Mouse (Mus musculus): Measurements from ENCODE around the gene Ret.
A peak's percentile ranks its signal among the peaks of the same experiment; 100 is the strongest.

Gene Ret

GRCm38 (mm10) chr6:118197440-118197975 lies at the start of gene Ret:
Gene Ret, minus strand, starts transcription at chr6:118197718.
- DNase-seq, result peak; percentile 35 to 38

GRCm38 (mm10) chr6:118247161-118247560 lies 49.6 kb upstream of the Ret start:
- no peak for DNase-seq

GRCm38 (mm10) chr6:118244106-118244505 lies 46.6 kb upstream of the Ret start:
- DNase-seq, result no peak

DNA sequence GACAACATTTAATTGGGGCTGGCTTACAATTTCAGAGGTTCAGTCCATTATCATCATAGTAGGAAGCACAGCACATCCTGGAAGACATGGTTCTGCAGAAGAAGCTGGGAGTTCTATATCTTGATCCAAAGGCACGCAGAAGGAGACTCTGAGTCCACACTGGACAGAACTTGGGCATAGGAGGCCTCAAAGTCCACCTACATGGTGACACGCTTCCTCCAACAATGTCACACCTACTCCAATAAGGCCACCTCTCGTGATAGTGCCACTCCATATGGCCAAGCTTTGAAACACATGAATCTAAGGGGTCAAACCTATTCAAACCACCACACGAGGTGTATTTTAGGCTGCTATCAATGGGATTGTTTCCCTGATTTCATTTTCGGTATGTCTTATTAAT lies 45.4 kb upstream of the Ret start:
- no peak for DNase-seq

- no peak for DNase-seq
Observed at GRCm38 (mm10) chr6:118226072-118226471, 28.6 kb upstream of the Ret start.

GRCm38 (mm10) chr6:118222471-118222870 lies 25.0 kb upstream of the Ret start:
- no peak for DNase-seq

DNA sequence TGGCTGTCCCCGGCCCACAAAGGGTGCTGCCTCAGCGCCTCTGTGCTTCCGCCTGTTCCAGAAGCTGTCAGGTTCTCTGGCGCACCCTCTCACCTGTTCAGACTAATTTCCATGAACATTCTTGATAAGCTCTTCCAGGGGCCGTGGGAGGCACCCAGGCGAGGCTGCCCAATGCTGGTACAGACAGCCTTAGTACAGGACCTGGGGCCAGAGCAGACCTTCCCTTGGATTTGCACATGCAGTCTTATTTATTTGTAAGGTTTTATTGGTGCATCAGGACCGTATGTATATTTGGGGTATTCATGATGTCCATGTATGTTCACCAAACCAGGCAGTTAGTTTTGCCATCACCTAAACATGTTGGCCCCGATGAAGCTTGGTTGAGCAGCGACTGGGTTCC lies 18.2 kb upstream of the Ret start:
- DNase-seq, result no peak

DNA sequence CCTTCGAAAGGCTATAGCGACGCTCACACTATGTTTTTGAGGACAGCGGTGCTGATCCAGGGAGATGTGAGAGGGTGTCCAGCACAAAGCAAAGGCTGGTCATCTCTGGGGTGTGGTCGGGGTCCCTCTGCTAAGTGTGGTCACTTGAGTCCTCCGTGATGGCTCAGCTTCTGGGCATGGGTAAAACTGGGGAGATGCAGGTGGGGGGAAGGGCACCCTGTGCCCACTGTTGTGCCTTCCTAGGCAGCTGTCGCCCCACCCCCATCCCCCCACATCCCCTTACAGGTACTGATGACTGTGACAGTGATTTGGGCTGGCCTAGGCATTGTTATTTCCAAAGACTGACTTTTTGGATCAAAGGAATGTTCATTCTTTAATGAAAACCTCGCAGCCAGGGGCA lies 10.8 kb upstream of the Ret start:
- DNase-seq, result no peak

DNA sequence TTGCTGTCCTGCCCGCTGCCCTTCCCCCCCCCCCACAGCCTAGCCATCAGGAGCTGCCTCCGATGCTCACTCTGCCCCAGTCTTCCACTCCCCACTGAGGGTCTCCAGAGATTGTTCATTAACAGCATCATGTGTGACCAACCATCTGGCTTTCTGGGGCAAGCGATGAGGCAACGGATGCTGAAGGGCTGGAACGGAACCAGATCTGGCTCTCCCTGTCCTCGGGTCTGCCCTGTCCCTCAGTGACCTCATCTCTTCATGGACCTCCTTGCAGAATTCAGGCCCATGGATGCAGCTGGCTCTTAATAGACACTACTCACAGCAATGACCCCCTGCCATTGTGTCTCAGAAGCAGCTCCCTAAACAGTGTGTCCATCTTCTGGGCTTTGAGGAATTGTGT lies 8.9 kb upstream of the Ret start:
- peak in 1 of 2 experiments; percentile 48 for DNase-seq

GRCm38 (mm10) chr6:118205176-118205890 lies 7.8 kb upstream of the Ret start:
- no peak for DNase-seq

GRCm38 (mm10) chr6:118204112-118204511 lies 6.6 kb upstream of the Ret start:
- DNase-seq, result no peak

DNA sequence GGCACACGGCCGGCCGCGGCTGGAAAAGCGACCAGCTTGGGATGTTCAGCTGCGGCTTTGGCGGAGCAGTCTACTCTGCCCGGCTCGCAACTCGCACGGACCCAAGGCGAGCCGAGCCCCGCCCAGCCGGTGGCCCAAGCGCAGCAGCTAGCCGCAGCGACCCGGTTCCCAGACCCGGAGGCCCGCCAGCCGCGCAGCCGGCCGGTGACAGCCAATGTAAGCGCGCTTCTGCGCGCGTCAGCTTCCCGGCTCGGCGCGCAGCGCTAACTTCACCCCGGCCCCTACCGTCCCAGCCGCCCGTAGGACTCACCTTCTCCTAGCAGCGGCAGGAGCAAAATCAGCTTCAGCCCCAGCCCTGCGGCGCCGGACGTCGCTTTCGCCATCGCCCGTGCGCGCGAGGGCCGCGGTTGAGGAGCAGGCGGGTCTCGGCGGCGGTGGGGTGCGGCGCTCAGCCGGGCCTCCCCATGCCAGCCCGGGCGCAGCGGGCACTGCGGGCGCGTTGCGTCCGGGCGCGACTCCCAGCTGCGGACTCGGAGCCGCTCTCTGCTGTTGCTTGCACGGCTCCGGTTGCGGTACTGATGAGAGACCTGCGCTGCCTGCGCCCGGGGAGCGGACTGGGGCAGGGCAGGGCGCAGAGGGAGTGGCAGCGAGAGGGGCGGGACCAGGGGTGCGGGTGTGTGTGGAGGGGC lies 623 bp downstream of the Ret start:
- peak; percentile 63 to 64 for DNase-seq

GRCm38 (mm10) chr6:118195108-118195507 lies 2.4 kb downstream of the Ret start:
- DNase-seq, result peak; percentile 82 to 87

GRCm38 (mm10) chr6:118192882-118193281 lies 4.6 kb downstream of the Ret start:
- peak in 1 of 2 experiments; percentile 40 for DNase-seq

GRCm38 (mm10) chr6:118192199-118192598 lies 5.3 kb downstream of the Ret start:
- no peak for DNase-seq

GRCm38 (mm10) chr6:118189764-118190163 lies 7.8 kb downstream of the Ret start:
- DNase-seq, result no peak

DNA sequence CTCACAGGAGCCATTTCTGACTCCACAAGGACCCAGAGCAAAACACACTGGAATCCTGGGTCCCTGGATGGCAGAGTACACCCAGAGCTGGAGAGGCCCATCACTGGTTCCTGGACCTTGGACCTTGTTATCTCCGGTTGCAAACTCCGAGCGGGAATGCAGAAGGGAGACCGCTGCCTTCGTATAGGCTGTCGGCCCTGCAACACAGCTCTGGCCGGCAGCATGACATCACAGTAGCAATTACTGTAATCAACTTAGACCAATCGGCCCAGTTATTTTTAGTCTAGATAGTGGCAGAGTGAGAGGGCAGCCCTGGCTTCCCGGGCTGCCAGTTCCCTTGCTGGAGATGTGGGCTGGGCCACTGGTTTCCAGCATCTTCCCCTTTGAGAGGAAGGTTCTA lies 8.9 kb downstream of the Ret start:
- no peak for DNase-seq

- no peak for DNase-seq
Observed at GRCm38 (mm10) chr6:118187285-118187641, 10.3 kb downstream of the Ret start.

- no peak for DNase-seq
Observed at GRCm38 (mm10) chr6:118186620-118187284, 10.8 kb downstream of the Ret start.

DNA sequence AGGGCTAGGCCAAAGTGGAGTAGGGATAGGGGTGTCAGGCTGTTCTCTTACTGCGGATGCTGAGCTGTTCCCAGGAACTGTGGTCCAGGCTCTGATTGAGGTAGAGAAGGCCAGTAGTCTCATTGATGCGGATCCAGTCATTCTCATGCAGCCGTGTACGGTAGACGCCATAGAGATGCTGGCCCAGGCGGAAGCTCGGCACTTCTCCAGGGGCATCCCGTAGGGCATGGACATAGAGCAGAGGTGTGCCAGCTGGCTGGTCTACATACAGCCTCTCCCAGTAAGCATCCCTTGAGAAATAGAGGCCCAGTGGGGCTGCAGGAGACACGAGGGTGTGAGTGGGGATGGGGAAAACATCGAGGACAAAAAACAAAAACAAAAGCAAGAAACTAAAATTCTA lies 13.4 kb downstream of the Ret start:
- DNase-seq, result peak; percentile 39 to 57

DNA sequence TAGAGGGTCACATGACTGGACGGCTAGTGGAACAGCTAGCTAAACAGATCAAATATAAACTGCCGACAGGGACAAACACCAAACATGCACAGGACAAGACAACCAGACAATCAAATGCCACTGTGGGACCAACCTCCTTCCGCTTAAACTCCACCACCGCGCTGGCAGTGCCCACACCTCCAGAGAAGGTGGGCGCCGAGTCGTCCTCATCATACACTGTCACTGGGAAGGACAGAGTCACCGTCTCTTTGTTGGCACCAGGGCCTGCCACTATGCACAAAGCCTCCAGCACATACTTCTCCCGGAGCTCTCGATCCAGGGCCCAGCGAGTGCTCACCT lies 17.5 kb downstream of the Ret start:
- no peak for DNase-seq

GRCm38 (mm10) chr6:118179316-118180084 lies 18.0 kb downstream of the Ret start:
- peak; percentile 83 for DNase-seq

DNA sequence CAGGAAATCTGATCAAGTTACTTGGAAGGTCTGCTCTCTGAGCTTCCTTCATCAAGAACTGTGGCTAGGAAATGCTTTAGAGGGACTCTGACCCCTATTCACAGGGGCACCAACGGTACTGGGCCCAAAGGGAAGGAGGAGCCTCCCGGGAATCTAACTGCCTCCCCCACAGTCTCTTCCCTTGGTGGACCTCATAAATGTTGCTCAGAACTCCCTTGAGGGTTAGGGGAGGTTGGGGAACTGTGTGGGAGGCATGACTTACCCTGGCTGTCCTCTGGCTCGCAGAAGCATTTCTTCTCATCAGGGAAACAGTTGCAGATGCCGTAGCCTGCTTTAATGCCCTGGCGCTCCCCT lies 23.6 kb downstream of the Ret start:
- no peak for DNase-seq
